Mouse (Mus musculus) forebrain, embryonic 10.5 days (tissue): ENCODE results near the gene Def6. TPM values are rescaled to one million over a fixed set of nuclear protein-coding genes. Genes with fewer than 3 reads are reported as not detected.
A peak's percentile ranks its signal among the peaks of the same experiment; 100 is the strongest.

Experiments used
- DNase-seq: peaks from one replicate; pipeline ENCODE4 v3.0.0-alpha.2; 2017; ENCODE audit warnings: low spot score; ENCODE audit errors: extremely low spot score
- H3K27ac ChIP-seq: fragments of 300-500 bp; sonication (generic); 2 replicates; pipeline ENCODE4 v1.5.1; 2016; ENCODE audit warnings: mild to moderate bottlenecking
- H3K27me3 ChIP-seq: fragments of 300-500 bp; sonication (generic); 2 replicates; pipeline ENCODE4 v1.6.1; 2016; ENCODE audit warnings: mild to moderate bottlenecking; ENCODE audit not compliant: poor library complexity, severe bottlenecking
- H3K36me3 ChIP-seq: fragments of 300-500 bp; sonication (generic); replicated peaks from 2 replicates; pipeline ENCODE4 v1.6.1; 2016; ENCODE audit warnings: mild to moderate bottlenecking, moderate library complexity
- H3K4me1 ChIP-seq: fragments of 300-500 bp; sonication (generic); 2 replicates; pipeline ENCODE4 v1.6.1; 2016
- H3K4me3 ChIP-seq: fragments of 300-500 bp; sonication (generic); 2 replicates; pipeline ENCODE4 v1.5.1; 2016; ENCODE audit warnings: mild to moderate bottlenecking, moderate library complexity
- H3K9me3 ChIP-seq: fragments of 300-500 bp; sonication (generic); 2 replicates; pipeline ENCODE4 v1.6.1; 2016; ENCODE audit warnings: mild to moderate bottlenecking, moderate library complexity
- WGBS: fragments of 180-500 bp; shearing (Covaris S2); methylation state at CpG from one replicate; pipeline ENCODE4 v1.1.7; 2016; 5-methylcytosine and 5-hydroxymethylcytosine counted together
- polyA plus RNA-seq: library from polyadenylated mRNA; unstranded; fragments of >200 nt; fragmentation: Nextera tagmentation; extraction: Ambion mirVana; gene quantifications from 2 replicates; pipeline ENCODE4 v1.2.1, GENCODE M21; 2016

Def6 gene
- polyA plus RNA-seq, 1 experiment from 2014 or later, result 4.1 TPM

DNA sequence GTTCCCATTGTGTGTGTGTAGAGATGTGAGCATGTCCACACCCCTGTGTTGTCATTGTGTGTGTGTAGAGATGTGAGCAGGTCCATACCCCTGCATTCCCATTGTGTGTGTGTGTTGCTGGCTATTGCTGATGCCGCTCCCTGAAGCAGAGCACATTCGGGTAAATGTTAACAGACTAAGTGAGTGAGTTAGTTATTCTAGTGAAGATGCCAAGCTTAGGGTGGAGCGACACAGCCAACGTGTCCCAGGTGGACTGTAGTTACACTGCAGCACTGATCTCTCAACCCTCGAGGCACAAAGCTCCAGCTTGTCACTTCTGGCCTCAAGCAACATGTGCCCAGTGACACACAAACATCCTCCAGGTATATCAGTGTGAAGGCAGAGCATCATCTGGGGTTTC, 19.3 kb upstream of the Def6 start:
- DNase-seq, result no peak
- Histone ChIP-seq H3K36me3 (peaks cover 47% of the 10 kb centered on the region), H3K4me3 (no peak overlapping the region)

DNA sequence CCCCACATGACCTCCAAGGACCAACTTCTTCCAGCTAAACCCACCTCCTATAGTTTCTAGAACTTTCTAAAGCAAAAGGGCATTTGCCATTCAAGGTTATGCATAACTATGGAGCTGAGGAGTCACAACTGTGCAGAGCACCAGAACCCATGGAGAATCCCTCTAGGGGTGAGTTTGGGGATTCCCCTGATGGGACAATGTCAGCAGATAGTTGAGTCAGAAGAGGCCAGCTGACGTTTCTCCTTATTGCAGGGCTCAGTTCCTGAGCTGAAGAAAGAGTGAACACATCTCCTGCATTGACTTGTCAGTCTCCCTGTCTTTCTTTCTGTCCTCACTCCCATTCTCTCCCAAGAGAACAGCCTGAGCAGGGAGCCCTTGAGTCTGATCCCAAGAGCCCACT, 14.8 kb upstream of the Def6 start:
- H3K27ac ChIP-seq, result no peak overlapping the region
- H3K4me1 ChIP-seq, result peaks cover 7% of the 10 kb centered on the region; the same call in 1 of the 2 replicates
- no peaks in the 10 kb centered on the region for H3K27me3 ChIP-seq
- H3K9me3 ChIP-seq, result no peaks in the 10 kb centered on the region
- H3K4me3 ChIP-seq, result no peak overlapping the region
- DNase-seq, result no peak
- peaks cover 75% of the 10 kb centered on the region for H3K36me3 ChIP-seq
- WGBS, result 72% methylated on average over 1 of the region's 1 CpGs

More for the DNA sequence above, 19.3 kb upstream of the Def6 start:
- no peaks in the 10 kb centered on the region for H3K9me3 ChIP-seq
- no peaks in the 10 kb centered on the region for H3K27me3 ChIP-seq
- no peaks in the 10 kb centered on the region for H3K4me1 ChIP-seq
- WGBS, result 95% methylated on average over 5 of the region's 5 CpGs
- no peak overlapping the region for H3K27ac ChIP-seq

DNA sequence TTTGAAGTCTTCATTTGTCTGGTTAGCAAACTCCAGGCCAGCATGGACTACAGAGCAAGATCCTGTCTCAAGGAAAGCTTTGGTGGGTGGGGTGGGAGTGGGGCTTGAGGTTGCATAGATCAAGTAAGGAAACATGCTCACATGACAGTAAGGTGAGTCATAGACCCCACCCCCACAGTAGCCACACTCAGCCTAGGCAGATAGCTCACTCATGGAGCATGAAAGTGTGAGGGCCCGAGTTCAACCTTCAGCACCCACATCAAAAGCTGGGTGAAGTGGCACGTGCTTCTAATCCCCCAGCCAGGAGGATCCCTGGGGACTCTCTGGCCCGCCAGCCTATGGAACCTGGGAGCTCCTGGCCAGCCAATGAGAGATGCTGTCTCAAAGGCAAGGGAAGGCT, 14.0 kb upstream of the Def6 start:
- WGBS, result 86% methylated on average over 3 of the region's 3 CpGs

DNA sequence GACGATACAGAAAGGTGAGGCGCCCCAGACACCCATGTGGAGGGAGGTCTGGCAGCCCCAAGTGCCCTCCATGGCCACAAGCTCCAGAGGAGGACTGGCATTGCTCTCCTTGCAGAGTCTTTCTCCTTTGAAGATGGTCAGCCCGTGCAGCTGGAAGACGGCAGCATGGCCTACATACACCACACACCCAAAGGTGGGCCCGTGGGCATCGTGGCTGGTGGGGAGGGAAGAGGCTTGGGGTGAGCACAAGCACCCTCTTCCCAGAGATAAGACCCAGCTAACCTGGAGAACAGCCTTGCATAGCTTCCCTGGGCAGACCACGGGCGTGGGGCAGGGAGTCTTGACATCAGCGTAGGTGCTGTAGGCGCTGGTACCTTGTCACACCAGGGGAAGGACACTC, 12.5 kb upstream of the Def6 start:
- peaks cover 91% of the 10 kb centered on the region for H3K36me3 ChIP-seq
- WGBS, result 90% methylated on average over 10 of the region's 10 CpGs
- H3K4me3 ChIP-seq, result no peak overlapping the region
- no peak for DNase-seq
- no peak overlapping the region for H3K27ac ChIP-seq
- no peaks in the 10 kb centered on the region for H3K27me3 ChIP-seq
- no peaks in the 10 kb centered on the region for H3K9me3 ChIP-seq
- peaks cover 10% of the 10 kb centered on the region; the same call in 1 of the 2 replicates for H3K4me1 ChIP-seq

More for the DNA sequence above, 14.0 kb upstream of the Def6 start:
- Histone ChIP-seq H3K4me1 (peaks cover 10% of the 10 kb centered on the region; the same call in 1 of the 2 replicates), H3K27me3 (no peaks in the 10 kb centered on the region), H3K36me3 (peaks cover 83% of the 10 kb centered on the region), H3K9me3 (no peaks in the 10 kb centered on the region), H3K4me3 (no peak overlapping the region), H3K27ac (no peak overlapping the region)
- no peak for DNase-seq

DNA sequence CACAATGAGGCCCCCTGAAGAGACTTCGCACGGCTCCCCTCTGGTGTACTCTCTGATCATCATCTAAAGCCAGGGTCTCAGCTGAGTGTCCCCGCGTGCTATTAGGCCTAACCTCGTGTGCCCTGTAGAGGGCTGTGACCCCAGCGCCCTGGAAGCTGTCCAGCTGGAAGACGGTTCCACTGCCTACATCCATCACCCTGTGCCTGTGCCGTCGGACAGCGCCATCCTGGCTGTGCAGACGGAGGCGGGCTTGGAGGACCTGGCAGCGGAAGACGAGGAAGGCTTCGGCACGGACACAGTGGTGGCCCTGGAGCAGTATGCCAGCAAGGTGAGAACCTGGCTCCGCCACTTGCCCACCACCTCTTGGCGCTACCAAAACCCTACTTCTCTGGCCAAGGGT, 9.9 kb upstream of the Def6 start:
- peaks cover 92% of the 10 kb centered on the region for H3K36me3 ChIP-seq
- H3K27ac ChIP-seq, result 0 out of 2 replicates have a peak overlapping the region, but pooled peaks have one; percentile 1
- peaks cover 10% of the 10 kb centered on the region; the same call in 1 of the 2 replicates for H3K4me1 ChIP-seq
- H3K9me3 ChIP-seq, result no peaks in the 10 kb centered on the region
- no peak for DNase-seq
- 79% methylated on average over 18 of the region's 18 CpGs for WGBS
- H3K4me3 ChIP-seq, result no peak overlapping the region
- H3K27me3 ChIP-seq, result no peaks in the 10 kb centered on the region

DNA sequence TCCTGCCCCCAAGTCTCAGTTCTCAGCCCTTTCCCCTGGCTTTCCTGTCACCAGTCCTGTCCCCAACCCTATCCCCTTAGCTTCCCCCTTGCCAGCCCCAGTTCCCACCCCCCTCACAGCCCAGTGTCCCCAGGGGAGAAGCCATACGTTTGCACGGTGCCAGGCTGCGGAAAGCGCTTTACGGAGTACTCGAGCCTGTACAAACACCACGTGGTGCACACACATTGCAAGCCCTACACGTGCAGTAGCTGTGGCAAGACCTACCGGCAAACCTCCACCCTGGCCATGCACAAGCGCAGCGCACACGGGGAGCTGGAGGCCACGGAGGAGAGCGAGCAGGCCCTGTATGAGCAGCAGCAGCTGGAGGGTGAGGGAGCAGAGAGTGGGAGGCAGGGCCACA, 5.6 kb upstream of the Def6 start:
- no peaks in the 10 kb centered on the region for H3K9me3 ChIP-seq
- no peak overlapping the region for H3K4me3 ChIP-seq
- 89% methylated on average over 14 of the region's 14 CpGs for WGBS
- no peak overlapping the region for H3K27ac ChIP-seq
- peaks cover 18% of the 10 kb centered on the region for H3K4me1 ChIP-seq
- no peaks in the 10 kb centered on the region for H3K27me3 ChIP-seq
- no peak for DNase-seq
- peaks cover 83% of the 10 kb centered on the region for H3K36me3 ChIP-seq

DNA sequence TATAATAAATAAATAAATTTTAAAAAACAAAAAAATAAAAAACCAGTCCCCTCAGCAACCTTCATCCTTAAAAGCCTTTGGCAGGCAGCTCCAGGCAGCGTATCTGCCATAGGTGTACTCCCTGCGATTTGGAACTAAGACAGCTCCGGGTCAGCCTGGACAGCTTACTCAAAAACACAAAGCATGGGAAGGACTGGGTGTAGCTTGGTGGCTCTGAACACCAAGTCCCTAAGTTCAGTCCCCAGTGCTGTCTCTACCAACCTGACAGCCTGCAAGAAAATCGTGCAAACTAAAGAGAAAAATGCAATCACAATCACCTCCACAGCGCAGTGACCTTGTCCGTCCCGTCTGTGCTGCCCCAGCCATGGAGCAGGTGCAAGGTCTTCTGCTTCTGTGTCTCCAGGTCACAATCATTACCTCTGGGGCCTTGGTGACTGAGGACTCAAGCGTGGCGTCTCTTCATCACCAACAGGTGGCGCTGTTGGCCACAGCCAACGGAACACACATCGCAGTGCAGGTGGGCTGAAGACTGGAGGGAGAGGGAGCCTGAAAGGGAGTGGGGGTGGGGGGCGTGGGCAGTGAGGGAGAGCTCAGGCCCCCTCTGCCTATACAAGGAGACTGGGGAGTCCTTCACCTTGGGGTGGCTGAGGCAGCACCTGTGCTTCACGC, 3.4 kb upstream of the Def6 start:
- peak; percentile 56 for DNase-seq
- no peak overlapping the region for H3K27ac ChIP-seq
- peaks cover 63% of the 10 kb centered on the region for H3K36me3 ChIP-seq
- no peak overlapping the region for H3K4me3 ChIP-seq
- 39% methylated on average over 14 of the region's 14 CpGs for WGBS
- H3K9me3 ChIP-seq, result no peaks in the 10 kb centered on the region
- peaks cover 22% of the 10 kb centered on the region for H3K4me1 ChIP-seq
- H3K27me3 ChIP-seq, result peaks cover 14% of the 10 kb centered on the region

DNA sequence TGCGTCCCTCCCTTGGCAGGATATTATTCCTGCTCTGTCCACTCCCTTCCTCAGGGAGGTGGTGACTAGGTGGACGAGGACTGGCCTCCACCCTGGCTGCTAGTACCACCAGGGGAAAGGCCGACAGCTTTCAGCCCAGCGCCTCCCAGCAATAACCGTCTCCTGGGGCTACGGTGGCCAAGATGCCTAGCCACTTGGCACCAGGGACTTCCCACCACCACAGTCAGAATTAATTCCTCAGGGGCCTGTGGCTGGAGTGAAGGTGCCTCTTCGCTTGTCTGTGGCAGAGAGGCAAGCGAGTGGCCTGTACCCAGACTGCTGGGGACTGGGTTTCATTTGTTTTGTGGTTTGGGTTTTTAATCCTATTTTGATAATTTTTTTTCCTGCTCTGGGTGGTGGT, 2.1 kb upstream of the Def6 start:
- H3K36me3 ChIP-seq, result peaks cover 51% of the 10 kb centered on the region
- H3K4me3 ChIP-seq, result no peak overlapping the region
- WGBS, result 93% methylated on average over 8 of the region's 8 CpGs

DNA sequence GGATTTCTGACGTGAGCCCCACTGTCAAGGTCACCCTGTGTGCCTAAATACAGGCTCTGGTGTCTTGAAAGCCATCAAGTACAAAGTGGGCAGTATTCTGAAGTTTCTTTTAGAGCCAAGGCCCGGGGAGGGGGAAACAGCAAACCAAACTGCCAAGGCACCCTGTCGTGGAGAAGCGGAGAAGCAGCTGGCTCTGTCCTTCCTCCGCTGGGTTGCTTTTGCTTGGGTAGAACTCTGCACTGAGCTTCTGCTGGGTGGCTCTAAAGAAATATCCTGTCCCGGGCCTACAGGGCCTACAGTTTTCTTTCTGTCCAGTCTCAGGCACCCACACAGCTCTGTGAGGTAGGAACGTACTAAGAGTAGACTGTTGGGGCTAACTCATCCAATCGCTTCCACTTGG, 486 bp upstream of the Def6 start:
- Histone ChIP-seq H3K4me1 (peaks cover 23% of the 10 kb centered on the region), H3K36me3 (peaks cover 34% of the 10 kb centered on the region), H3K27me3 (peaks cover 18% of the 10 kb centered on the region), H3K27ac (peak overlapping the region; percentile 73), H3K4me3 (no peak overlapping the region), H3K9me3 (no peaks in the 10 kb centered on the region)
- WGBS, result 77% methylated on average over 8 of the region's 8 CpGs
- DNase-seq, result no peak

More for the DNA sequence above, 2.1 kb upstream of the Def6 start:
- no peak for DNase-seq
- Histone ChIP-seq H3K4me1 (peaks cover 22% of the 10 kb centered on the region), H3K9me3 (no peaks in the 10 kb centered on the region), H3K27me3 (peaks cover 18% of the 10 kb centered on the region), H3K27ac (0 out of 2 replicates have a peak overlapping the region, but pooled peaks have one; percentile 31)

DNA sequence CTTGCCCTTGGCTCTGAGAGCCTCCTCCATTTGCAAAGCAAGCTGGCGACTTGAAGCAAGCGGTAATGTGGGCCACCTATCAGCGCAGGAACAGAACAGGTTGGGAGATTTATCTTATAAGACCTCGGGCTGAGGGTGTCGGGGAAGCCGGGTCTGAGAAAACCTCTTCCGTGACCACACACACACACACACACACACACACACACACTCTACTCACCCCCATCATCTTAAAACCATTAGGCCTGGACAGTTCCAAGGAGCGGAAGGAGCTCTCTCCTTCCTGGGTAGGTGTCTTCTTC, 685 bp downstream of the Def6 start:
- Histone ChIP-seq H3K9me3 (no peaks in the 10 kb centered on the region), H3K36me3 (peaks cover 23% of the 10 kb centered on the region), H3K27ac (0 out of 2 replicates have a peak overlapping the region, but pooled peaks have one; percentile 73), H3K4me1 (peaks cover 29% of the 10 kb centered on the region), H3K27me3 (peaks cover 18% of the 10 kb centered on the region), H3K4me3 (peak overlapping the region; percentile 38)
- DNase-seq, result no peak
- WGBS, result 84% methylated on average over 8 of the region's 8 CpGs

DNA sequence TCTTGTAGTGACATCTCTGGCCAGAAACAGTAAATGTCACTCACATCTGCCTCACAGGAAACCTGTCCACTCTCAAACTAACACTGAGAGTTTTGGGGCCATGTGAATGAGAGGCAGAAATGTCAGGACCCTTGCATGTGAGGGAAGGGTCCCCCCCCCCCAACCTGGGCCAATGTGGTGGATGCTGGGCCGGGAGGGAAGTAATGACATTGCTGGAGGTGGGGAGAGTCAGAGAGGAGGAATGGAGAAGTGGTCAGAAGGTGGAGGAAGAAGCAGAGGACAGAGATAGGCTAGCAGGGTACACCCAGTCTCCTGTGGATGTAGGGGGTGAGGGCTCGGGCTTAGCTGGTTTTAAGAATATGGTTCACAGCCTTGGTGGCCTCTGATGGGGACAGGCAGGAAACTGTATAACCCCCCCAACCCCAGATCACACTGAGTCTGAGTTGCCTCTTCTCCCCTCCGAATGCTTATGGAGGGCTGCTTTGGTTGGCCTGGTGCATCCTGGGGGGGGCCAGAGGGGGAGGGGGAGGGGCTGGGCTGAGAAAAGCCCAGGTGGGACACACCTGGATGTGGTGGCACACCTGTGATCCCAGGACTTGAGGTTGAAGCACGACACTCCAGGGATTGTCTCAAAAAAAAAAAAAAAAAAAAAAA, 2.0 kb downstream of the Def6 start:
- peaks cover 26% of the 10 kb centered on the region for H3K4me1 ChIP-seq
- H3K27me3 ChIP-seq, result peaks cover 18% of the 10 kb centered on the region
- H3K27ac ChIP-seq, result no peak overlapping the region
- DNase-seq, result no peak
- WGBS, result 80% methylated on average over 4 of the region's 4 CpGs
- peaks cover 10% of the 10 kb centered on the region for H3K36me3 ChIP-seq
- H3K9me3 ChIP-seq, result no peaks in the 10 kb centered on the region
- H3K4me3 ChIP-seq, result no peak overlapping the region

DNA sequence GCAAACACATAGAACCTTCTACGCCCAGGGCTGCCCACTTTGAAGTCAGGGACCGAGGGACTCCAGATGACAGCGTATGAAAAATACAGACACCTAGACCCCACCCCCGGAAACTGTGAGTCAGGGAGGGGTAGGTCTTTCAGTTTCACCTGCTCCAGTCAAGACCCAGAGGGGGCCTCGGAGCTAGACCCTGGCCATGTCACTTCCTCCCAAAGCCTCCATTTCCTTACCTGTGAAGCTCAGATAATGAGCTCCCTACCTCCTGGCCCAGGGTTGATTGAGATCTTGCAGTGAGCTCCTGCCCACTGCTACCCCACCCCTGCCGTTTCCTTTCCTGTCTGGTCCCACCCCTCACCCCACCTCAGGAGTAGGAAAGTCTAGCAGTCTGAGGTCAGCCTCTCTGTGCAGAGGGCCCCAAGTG, 4.4 kb downstream of the Def6 start:
- H3K9me3 ChIP-seq, result no peaks in the 10 kb centered on the region
- no peak overlapping the region for H3K27ac ChIP-seq
- DNase-seq, result no peak
- H3K36me3 ChIP-seq, result no peaks in the 10 kb centered on the region
- H3K27me3 ChIP-seq, result peaks cover 26% of the 10 kb centered on the region
- no peak overlapping the region for H3K4me3 ChIP-seq
- WGBS, result 82% methylated on average over 6 of the region's 6 CpGs
- H3K4me1 ChIP-seq, result peaks cover 21% of the 10 kb centered on the region

DNA sequence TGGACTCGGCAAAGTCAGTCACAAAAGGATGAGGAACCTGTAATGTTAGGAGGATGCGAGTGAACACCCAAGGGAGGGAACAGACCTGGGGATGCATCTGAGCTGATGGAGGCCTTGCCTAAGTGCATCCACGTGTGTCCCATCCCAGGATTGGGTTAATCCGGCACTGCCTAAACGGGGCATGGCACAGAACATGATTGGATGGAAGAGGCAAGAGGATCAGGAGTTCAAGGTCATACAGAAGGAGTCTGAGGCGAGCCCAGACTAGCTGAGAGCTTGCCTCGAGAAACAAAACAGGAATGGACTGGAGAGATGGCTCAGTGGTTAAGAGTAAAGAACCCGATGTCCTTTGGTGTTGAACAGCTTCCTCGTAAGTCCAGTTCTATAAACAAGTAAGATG, 4.8 kb downstream of the Def6 start:
- Histone ChIP-seq H3K4me1 (peaks cover 21% of the 10 kb centered on the region), H3K27ac (no peak overlapping the region), H3K27me3 (peaks cover 31% of the 10 kb centered on the region), H3K4me3 (no peak overlapping the region), H3K36me3 (no peaks in the 10 kb centered on the region), H3K9me3 (no peaks in the 10 kb centered on the region)
- WGBS, result 72% methylated on average over 9 of the region's 9 CpGs
- DNase-seq, result no peak
